ENCODE assay signal across 20 mouse cellular contexts in the genomic region with DNA sequence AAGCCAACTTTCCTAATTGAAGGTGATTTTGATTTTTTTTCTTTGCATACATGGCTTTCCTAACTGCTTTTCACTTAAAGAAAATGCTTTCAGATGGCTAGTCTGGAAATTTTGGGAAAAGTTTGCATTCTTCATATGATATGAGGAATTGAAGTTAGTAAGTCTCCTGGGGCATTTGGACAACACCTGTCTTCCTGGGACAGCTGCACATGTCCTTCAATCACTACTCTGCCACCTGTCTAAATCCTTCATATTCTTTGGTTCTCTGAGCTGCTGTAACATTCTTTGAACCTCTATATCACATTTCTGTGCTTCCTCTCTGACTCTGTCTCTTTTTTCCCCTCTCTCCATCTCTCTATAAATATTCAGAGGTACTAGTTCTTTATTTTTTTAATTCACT.
"Had no signal": no experiment of that assay in that cellular context is flagged by ENCODE, and none has a peak within 500 bp of the region (broad histone marks: within the 10 kb centered on the region; RNA-seq: fewer than 3 reads in every experiment).

No protein-coding gene starts in this region.

- H3K9me3 ChIP-seq: liver, embryonic 15.5 days; lung, embryonic 15.5 days; megakaryocyte, embryonic 14.5 days; midbrain, embryonic 10.5 days; midbrain, embryonic 12.5 days; neural tube, embryonic 13.5 days; neural tube, embryonic 15.5 days had no signal

- H3K27ac ChIP-seq: liver, embryonic 15.5 days; lung, embryonic 15.5 days; macrophage; midbrain, embryonic 10.5 days; midbrain, embryonic 12.5 days; neural tube, embryonic 13.5 days; neural tube, embryonic 15.5 days had no signal

- H3K4me1 ChIP-seq: liver, embryonic 15.5 days; lung, embryonic 15.5 days; megakaryocyte, embryonic 14.5 days; midbrain, embryonic 10.5 days; midbrain, embryonic 12.5 days; neural tube, embryonic 13.5 days; neural tube, embryonic 15.5 days had no signal

- H3K27me3 ChIP-seq: liver, embryonic 15.5 days; lung, embryonic 15.5 days; megakaryocyte, embryonic 14.5 days; midbrain, embryonic 12.5 days; neural tube, embryonic 13.5 days; neural tube, embryonic 15.5 days had no signal

- H3K9ac ChIP-seq: liver, embryonic 15.5 days; liver, postnatal 0 days; lung, embryonic 15.5 days; midbrain, embryonic 12.5 days; neural tube, embryonic 13.5 days; neural tube, embryonic 15.5 days had no signal

- ATAC-seq: liver, postnatal 0 days; lung, postnatal 0 days had no signal

- H3K4me2 ChIP-seq: liver, embryonic 15.5 days; lung, embryonic 15.5 days; midbrain, embryonic 12.5 days; neural tube, embryonic 13.5 days; neural tube, embryonic 15.5 days had no signal

- DNase-seq: liver, postnatal 0 days; lung, adult 2 months; lung, postnatal 14 days; lung, postnatal 36 days; midbrain, embryonic 14.5 days; retina, postnatal 1 day; right cerebral cortex, postnatal 14 days; spleen, adult 18-20 months; thymus, adult 18-20 months; thymus, postnatal 14 days; thymus, postnatal 36 days had no signal

- H3K4me3 ChIP-seq: liver, embryonic 15.5 days; lung, embryonic 15.5 days; megakaryocyte, embryonic 14.5 days; midbrain, embryonic 10.5 days; midbrain, embryonic 12.5 days; neural tube, embryonic 13.5 days; neural tube, embryonic 15.5 days had no signal

- H3K36me3 ChIP-seq: liver, embryonic 15.5 days; lung, embryonic 15.5 days; midbrain, embryonic 10.5 days; midbrain, embryonic 12.5 days; neural tube, embryonic 13.5 days; neural tube, embryonic 15.5 days had no signal
